Mouse (Mus musculus) E14TG2a.4 (cell line): ENCODE data around the gene Adcyap1r1.
A peak's percentile ranks its signal among the peaks of the same experiment; 100 is the strongest.

Experiments
- CTCF ChIP-seq: conservative IDR thresholded peaks from 2 replicates; pipeline ENCODE4 v1.5.1; 2014; ENCODE audit warnings: low read length
- POU5F1 ChIP-seq: IDR thresholded peaks from 2 replicates; pipeline ENCODE4 v1.6.1; 2014; ENCODE audit warnings: low read length, borderline replicate concordance

- peak; percentile 19; the same call in 1 of the 2 replicates for TF ChIP-seq CTCF
- TF ChIP-seq POU5F1: no peak
These were observed 68.7 kb downstream of the Adcyap1r1 start for GRCm38 (mm10) chr6:55520237-55521095.
